Mouse (Mus musculus) telencephalon, adult 2 months (tissue): Measurements from ENCODE around the gene Gm6096.

Source experiments
- DNase-seq: peaks from one replicate; pipeline ENCODE4 v3.0.0-alpha.2; 2011; ENCODE audit warnings: low read depth, low spot score

Gm6096 gene

DNA sequence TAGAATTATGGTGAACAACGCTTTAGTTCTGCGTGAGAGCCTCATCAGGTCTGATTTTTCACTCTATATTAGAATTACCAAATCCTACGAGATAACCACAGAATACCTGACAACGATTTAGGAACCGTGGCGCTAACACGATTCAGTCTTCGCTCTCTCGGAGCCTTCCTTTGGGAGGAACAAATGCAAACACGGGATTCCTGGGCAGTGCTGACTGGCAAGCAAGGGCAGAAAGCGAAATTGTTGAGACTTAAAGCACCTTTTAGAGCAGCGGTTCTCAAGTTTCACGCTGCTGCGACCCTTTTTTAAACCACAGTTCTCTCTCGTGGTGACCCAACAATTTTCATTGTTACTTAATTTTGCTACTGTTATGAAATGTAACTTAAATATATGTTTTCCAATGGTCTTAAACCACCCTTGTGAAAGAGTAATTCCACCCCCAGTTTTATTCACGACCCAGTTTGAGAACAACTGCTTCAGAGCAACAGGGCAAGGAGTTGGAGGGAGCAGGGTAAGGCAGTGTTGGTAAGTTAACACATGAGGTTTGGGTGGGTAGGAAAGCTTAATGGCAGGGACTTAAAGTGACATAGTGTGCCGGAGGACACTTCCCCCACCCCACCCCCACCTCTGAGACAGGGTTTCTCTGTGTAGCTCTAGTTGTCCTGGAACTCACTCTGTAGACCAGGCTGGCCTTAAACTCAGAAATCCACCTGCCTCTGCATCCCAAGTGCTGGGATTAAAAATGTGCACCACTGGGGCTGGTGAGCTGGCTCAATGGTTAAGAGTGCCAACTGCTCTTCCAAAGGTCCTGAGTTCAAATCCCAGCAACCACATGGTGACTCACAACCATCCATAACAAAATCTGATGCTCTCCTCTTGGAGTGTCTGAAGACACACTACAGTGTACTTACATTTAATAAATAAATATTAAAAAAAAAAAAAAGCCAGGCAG is 16.0 kb upstream of the Gm6096 start:
- no peak for DNase-seq

DNA sequence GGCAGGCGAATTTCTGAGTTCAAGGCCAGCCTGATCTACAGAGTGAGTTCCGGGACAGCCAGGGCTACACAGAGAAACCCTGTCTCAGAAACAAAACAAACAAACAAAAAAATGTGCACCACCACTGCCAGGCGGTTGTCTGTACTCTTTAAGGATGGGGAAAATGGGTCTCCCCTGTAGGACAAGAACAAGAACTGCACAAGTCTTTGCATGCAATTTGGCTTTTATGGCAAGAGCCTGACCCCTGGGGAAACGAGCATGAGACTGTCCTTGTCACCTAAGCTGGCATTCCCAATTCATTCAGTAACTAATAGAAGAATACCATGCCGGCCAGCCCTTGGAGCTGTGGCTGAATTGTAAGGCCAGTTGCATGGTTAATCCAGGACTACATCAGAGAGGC is 15.2 kb upstream of the Gm6096 start:
- no peak for DNase-seq

DNA sequence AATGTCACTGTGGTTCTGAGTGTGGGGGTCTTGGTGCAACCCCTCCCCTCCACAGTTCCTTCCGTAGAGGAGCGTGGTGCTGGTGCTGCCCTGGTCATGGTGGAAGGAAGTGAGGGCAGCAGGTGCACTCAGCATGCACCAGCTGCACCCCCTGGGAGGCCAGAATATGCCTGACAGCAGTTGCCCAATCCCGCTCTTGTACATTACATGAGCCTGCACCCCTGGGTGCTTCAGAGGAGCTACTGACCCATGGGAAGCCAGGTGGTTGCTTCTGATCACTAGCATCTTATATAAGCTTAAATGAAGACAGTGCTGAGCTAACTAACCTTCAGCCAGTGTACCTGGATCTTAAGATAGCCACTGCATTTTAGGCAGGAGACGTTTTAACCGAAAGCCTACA is 12.8 kb upstream of the Gm6096 start:
- DNase-seq: no peak

DNA sequence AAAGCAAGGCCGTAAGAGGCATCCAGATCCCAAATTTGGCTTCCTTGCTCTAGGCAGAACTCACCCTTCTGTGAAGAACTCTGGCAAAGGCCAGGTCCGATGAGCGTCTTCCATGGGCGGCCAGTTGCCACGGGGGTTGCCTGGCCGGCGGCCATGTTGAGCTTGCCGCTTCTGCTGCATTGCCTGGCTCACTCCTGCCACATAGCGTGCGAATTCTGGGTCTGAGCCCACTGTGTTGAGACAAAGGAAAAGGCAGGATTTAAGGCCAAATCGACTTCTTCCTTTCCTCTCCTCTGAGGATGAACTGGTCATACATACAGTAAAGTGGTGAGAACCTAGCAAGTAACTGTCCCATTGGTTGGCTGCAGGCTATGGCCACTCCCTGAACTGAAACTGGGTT is 8.7 kb upstream of the Gm6096 start:
- no peak for DNase-seq

DNA sequence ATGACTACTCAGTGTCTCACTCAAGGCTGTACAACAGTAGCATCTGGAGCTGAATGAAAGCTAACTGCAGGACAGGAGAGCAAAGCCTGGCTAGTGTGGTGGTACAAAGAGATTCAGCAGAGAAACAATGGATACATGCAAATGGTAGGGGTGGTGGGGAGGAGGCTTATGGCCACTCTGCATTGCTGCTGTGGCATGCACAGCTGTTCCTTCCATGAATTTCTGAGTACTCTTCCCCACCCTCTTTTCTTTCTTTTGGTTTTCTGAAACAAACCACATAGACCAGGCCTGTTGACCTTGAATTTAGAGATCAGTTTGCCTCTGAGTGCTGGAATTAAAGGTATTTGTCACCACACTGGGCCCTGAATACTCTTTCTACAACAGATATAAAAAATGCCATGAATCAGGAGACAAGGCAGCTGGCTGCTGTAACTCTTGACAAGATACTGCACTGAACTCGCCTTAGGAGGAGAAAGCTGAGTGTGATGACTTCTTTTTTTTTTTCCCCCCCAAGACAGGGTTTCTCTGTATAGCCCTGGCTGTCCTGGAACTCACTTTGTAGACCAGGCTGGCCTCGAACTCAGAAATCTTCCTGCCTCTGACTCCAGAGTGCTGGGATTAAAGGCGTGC is 3.9 kb upstream of the Gm6096 start:
- no peak for DNase-seq

DNA sequence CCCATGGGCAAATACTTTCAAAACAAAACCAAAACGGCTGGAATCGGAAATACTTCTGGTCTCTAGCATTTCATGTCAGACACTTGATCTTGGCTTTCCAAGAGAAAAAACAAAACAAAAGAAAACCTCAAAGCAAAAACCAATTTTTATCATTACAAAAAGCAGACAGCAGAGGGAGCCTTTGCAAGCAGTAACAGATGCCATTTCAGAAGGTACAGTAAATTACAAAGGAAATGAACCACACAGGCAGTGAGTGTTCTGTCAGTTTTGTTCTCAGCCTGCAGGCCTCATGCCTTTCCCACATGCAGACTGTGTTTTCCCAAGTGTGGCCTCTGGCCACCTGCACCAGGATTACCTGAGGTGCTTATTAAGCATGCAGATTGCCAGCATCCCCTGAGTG is 1.2 kb downstream of the Gm6096 start:
- DNase-seq: no peak

DNA sequence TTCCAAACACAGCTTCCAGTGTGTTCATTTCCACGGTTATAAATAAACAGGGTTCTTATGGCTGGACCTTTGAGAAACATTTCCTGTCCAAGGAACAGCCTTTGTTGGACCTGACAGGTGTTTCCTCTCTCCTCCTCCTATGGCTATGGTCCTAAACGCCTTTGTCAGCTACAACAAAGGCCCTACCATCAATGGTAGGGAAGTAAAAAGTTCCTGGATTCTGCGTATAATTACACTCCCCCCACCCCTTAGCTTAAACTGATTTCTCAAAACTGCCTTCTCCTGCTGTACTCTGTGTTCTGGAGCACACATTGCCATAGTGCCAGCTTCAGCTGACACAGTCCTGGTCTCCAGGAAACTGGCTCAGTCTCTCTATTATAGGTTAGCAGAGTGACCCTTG is 4.3 kb downstream of the Gm6096 start:
- no peak for DNase-seq

DNA sequence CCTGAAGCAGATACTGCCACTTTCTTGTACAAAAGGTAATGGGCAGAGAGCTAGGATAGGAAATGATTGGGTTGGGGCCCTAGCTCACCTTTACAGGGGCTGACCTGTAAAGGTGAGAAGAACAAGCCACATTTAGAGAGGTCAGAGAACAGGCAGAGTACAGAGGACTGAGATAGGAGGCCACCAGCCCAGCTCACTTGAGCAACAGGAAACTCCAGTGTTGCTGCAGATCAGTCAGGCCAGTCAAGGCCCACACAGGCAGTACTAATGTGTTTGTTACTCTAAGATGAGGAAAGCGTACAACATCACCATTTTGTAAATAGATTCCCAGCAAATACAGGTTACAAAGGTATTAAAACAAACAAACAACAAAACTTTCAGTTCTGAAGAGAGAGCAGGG is 5.1 kb downstream of the Gm6096 start:
- no peak for DNase-seq

DNA sequence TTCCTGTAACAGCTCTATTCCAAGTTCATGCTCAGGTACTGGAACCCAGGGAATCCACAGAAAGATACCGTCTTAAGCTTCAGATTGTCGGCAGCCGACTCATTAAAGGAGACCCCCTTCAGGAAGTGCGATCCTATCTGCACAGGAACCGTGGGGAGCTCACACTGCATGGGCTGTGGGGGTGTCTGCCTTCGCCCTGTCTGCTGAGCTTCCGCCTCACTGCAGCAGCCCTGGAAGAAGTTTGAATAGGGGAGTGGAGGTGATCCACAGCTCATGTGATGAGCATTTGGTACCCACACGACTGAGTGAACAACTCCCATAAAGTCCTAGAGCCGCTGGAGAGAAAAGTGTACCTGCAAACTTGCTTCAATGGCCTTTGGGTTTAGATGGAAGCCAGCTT is 6.4 kb downstream of the Gm6096 start:
- DNase-seq: no peak

DNA sequence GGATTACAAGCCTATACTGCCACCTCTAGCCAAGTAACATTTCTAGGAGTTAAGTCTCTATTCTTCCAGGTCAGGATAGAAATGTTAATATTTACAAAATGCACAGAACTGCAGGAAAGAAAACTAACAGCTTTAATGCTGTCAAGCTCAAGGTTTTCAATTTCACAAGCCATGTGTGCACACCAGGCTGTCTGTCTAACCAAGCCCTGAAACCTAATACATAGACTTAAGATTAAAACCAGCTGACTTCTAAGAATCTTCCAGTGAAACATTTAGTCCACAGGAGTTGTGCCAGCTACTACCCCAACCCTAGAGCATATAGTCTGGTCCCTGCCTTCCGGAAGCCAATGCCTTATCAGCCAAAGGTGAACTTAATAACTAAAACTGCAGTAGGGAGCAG is 7.6 kb downstream of the Gm6096 start:
- DNase-seq: no peak

DNA sequence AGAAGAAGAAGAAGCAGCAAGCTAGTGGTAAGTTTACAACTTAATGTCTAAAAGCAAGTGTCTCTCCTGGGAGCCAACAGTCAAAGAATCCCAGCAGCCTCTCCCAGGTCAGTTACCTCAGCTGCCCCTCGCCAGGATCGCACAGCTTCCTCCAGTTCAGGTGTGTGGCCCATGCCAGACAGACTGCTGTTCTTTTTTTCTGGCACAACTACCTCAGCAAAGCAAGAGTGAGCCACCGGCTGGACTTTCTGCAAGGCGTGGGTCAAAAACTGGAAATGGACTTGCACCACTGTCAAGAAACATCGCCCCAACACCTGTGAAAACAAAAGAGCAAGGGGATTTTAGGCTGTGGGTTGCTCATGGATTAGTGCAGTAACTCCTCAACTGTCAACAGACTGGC is 12.6 kb downstream of the Gm6096 start:
- no peak for DNase-seq

DNA sequence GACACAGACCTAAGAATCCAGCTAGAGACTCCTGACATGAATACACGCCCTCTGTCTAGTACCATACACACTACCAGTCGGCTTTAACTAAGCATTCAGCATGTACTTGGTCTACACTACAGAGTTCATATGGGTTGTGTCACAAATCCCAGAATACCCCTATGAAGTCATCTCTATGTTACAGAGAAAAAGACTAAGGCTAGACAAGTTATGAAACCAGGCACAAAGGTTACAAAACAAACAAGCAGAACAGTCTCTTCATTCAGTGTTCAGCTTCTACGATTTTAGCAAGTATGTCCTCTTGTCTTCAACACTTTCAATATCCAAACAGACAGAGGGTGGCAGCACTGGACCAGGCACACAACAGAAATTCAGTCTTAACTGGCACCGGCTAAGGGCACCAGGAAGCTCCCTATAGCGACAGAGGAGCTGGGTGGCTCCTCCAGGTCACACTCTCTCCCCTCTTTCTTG is 15.1 kb downstream of the Gm6096 start:
- DNase-seq: peak; percentile 74

DNA sequence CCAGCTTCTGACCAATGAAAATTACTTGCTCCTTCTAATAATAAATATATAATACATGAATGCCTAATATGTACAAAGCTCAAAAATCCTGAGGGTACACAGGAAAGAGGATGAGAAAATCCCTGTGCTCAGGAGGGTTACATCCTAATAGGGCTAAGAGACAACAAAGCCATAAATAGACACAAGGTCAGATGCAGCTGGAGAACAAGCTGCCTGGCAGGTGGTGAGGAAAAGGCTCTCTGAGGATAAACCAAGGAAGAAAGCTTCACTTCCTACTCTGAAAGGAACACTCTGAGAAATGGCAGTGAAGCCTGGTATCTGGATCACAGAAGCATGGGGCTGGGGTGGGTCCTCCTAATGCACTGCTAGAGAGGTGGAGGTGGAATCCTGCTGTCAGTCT is 15.6 kb downstream of the Gm6096 start:
- DNase-seq: no peak

DNA sequence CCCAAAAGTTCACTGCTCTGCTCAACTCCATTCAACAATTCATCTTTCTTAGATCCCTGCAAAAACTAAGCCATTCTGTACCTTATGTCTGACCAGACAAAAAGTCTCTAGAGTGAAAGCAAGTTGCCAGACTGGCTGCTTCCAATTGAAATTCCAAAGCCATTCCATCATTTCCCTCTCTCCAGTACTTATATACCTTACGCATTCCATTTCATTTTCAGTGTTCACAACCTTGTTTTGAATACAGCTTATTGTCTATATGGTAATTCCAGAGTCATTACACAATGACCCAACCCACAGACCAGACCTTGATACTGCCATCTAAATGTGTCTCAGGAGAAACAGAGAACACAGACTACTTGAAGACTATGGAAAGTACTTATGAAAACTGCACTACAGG is 17.6 kb downstream of the Gm6096 start:
- DNase-seq: no peak

DNA sequence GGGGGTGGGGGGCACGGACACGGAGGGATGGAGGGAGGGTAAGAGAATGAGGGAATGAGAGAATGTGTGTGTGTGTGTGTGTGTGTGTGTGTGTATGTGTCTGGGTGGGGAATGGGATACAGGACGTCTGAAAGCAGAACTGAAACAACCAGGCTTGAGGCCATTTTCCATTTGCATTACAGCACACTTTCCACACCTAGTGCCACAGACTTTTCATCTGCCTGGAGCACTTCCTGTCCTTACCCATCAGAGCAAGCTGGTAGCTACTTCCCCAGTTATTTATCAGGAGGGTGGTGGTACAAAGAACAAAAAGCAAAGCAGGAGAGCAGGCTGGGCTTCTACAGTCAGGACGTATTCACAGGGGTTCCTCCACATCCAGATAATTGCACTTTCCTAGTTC is 21.6 kb downstream of the Gm6096 start:
- no peak for DNase-seq

DNA sequence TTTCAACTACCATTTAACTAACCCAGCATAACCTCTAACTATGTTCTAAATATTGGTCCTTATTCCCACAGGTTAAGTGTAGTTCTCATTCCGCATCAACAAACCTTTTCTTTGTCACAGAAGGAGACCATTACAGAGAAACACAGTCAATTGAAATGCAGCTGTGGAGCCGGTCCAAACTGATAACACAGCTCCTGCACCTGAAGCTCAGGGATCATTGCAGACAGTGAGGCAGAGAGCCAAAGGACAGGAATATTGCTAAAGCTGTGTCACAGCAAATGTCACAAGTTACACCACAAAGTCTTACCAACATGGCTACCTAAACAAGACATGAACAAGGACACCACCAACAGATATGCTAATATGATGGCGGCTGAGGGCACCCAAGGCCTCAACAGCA is 25.2 kb downstream of the Gm6096 start:
- no peak for DNase-seq

DNA sequence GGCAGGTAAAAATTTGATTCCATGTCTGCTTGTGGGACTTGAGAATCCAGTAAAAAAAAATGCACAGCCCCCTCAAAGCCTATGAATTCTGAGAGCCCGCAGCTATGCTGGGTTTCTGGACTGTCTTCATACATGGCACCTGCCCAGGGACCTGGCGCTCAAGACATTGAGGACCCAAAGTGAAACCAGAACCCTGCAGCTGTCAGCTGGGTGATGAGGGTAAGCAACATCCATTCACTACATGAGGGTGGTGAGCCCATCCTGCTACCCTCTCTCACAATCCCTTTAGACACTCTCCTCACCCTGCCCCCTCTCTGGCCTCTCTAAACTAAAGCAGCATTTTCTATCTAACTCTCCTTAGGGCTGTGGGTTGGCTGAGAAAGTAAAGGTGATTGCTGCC is 26.8 kb downstream of the Gm6096 start:
- no peak for DNase-seq

DNA sequence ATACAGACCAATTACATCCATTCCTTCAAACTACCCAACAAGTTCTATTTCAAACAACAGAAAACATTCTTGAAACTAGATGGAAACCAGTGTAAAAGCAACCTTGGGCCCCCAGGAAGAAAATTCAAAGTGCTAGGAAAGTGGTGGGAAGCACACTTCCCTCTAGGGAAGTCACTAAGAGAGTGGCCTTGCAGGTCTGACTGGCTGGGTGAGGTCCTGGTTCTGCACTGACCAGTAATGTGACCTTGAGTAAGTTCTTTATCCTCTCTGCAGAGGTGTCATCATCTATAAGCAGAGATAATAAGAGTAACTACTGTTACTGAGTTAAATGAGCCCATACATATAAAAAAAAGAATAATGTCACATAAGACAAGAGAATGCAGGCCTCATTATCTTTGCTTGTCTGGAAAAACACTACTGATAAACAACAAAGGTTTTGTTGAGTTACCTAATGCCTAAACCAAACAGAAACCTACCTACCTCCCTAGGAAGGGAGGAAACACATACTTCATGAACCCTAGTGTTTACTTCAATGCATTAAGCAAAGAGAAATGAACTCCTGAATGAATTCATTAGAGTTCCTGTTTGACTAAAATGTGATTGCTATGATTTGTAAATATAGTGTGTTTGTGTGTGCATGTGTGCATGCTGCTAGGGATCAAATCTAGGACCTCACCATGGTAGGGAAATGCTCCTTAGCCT is 39.8 kb downstream of the Gm6096 start:
- no peak for DNase-seq

DNA sequence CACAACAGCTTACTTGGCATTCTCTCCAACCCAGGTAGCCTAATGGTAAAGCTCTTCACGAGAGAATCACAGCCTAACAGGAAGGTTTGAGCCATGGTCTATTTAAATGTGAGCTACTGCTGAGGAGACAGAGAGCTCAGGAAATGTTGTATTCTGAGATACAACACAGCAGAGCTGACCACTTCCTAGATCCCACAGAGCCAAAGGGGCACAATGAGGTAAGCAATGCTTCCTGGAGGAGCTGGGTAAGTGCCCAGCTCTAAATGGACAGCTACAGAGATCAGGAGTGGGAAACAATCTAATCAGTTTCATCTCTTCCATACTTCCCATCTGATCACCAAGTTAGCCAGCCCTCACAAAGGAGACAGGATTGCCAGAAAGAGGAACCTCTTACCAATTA is 40.4 kb downstream of the Gm6096 start:
- no peak for DNase-seq

DNA sequence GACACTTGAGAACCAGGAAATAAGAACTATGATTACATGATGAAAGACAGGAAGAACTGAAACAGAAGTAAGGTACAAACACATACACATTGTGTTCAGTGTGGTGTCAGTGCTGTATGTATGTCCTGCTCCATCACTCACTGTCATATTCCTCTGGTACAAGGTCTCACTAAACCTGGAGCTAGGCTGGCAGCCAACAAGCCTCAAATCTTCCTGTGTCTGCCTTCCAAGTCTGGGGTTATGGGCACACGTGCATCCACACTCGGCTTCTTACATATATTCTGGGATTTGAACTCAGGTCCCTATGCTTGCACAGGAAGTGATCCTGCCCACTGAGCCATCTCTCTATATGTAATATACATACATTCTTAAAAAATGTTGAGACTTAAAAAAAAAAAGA is 41.8 kb downstream of the Gm6096 start:
- DNase-seq: no peak

DNA sequence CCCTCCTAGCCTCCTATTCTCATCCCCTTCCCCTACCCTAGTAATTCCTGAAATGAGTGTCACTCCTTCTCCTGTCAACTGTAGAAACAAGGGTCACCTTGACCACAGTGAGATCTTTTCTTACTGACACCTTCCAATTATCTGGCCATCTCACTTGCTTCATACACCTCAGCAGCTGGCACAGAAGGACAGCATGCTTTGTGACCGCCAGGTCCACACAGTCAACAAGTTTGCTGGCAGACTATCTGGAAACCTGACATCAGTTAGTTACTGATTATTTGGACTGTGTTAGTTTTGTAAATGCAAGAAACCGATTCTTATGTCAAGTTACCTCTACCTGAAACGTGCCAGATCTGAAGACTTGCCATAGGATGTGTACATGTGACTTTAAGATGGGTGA is 45.3 kb downstream of the Gm6096 start:
- no peak for DNase-seq

DNA sequence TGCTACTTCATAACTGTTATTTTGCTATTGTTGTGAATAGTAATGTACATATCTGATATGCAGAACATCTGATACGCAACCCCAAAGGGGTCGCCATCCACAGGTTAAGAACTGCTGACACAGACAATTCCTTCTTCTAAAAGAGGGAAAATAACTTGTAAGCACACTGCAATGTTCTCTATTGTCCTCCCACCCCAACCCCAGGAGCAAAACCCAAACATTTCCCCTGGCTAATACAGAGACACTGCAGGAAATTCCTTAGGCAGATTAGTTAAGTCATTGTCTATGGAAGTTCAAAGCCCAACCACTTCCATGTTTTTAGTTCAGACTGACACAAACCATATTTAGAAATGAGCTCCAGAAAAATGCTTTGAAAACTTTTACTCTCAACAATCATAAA is 48.0 kb downstream of the Gm6096 start:
- DNase-seq: no peak
